Mouse (Mus musculus) left cerebral cortex, postnatal 14 days (tissue): Measurements from ENCODE around the gene 3110082J24Rik. TPM values are rescaled to one million over a fixed set of nuclear protein-coding genes. Genes with fewer than 3 reads are reported as not detected.

Experiments
- DNase-seq, 2 experiments: peaks; one replicate each; pipeline ENCODE4 v3.0.0; 2021 to 2022; ENCODE audit warnings: low spot score in 2 of 2, mixed read lengths in 1 of 2
- intact Hi-C: fragments of 180-260 bp; cut with DNase I; formaldehyde crosslinking; loops from one replicate; pipeline ENCODE4 v1.15.1; 2025
- total RNA-seq, 2 experiments: library from RNA; stranded (reverse); gene quantifications; 2 replicates each; pipeline ENCODE4 v1.2.3; 2021

3110082J24Rik gene
- total RNA-seq, 2 experiments from 2014 or later = 2.1 to 3.7 TPM

DNA sequence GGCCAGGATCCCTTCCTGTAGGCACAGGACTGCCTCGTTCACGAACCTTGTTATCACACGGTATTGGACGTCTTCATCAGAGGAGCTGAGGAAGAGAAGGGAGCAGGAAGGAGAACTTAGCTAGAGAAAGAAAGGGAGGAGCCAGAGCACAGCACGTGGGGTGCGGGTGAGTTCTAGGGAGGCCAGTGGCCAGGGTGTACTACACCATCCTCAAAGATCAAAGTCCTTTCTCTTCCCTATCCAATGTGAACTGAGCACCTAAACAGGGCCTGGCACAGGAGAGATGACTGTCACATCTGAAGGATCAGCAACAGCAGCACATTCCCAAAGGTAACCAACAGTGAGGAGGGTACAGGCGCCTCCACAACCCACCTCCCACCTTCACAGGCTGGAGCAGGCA lies 14.2 kb upstream of the 3110082J24Rik start:
- intact Hi-C loops = no loop called here
- no peak for DNase-seq

GRCm38 (mm10) chr5:30119163-30119562 lies 13.3 kb upstream of the 3110082J24Rik start:
- DNase-seq = no peak
- intact Hi-C loops = loop anchor here (10.0 kb wide), 1 partner anchor 294 kb away; no protein-coding TSS in a partner anchor

DNA sequence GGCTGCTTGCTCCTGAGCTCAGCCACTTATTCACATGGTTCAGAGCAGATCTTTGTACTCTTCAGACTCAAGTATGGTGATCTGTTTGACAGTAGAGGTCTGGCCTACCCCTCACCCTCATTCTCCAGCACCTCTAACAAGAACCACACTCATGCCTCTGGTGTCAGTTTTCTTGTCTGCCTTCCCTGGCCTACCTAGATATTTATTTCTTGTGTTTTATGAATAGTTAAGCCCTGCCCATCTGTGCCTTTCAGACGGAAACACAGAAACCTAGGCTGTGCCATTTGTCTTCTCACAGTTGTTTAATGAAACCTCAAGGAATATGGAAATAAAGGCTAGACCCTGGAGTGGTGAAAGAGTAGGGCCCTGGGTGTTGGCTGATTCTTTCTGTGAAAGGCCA lies 12.1 kb upstream of the 3110082J24Rik start:
- no peak for DNase-seq

DNA sequence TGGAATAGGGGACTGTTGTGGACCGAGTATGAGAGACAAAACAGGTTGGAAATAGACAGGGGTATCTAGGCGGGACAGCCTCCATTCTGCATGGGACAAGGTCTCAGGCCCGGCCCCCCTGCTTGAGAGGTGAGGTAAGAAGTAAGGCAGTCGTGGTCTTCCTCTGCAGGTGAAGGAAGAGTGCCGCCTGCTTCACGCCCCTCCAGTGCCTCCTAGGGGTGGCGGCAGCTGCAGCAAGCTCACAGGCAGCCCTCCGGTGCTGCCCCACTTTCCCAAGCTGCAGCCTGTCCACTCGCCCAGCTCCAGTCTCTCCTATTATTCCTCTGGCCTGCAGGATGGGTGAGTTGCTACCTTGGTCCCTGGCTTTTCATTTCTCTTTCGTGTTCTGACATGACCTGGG lies 9.8 kb upstream of the 3110082J24Rik start:
- intact Hi-C loops = loop anchor here (10.0 kb wide), 1 partner anchor 291 kb away; no protein-coding TSS in a partner anchor
- no peak for DNase-seq

More for the DNA sequence above, 12.1 kb upstream of the 3110082J24Rik start:
- intact Hi-C loops = loop anchor here (10.0 kb wide), 1 partner anchor 293 kb away; no protein-coding TSS in a partner anchor

GRCm38 (mm10) chr5:30114761-30115140 lies 8.9 kb upstream of the 3110082J24Rik start:
- intact Hi-C loops = loop anchor here (10.0 kb wide), 1 partner anchor 290 kb away; no protein-coding TSS in a partner anchor
- no peak for DNase-seq

GRCm38 (mm10) chr5:30113881-30114760 lies 8.2 kb upstream of the 3110082J24Rik start:
- peak; percentile 75 to 78 for DNase-seq
- intact Hi-C loops = loop anchor here (10.0 kb wide), 1 partner anchor 289 kb away; no protein-coding TSS in a partner anchor

DNA sequence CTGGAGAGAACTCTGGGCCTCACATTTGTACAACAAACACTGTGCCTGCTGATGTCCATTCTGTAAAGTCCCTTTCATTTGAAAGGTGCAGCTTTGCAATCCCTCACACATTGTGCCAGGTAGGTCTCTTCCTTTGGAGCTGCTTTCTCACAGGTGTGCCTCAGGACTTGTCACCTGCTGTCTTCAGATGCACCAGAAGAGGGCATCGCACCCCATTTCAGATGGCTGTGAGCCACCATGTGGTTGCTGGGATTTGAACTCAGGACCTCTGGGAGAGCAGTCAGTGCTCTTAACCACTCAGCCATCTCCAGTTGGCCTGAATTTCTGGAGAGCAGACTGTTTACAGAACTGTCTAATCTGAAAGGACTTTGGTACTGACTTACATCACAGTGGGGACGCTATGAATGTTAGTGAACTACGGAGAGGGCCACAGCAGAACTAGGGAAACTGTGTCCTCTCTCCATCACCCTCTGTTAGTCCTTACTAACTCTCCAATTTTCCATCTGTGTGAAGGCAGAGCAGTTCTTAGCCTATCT lies 6.7 kb upstream of the 3110082J24Rik start:
- intact Hi-C loops = loop anchor here (10.0 kb wide), 1 partner anchor 288 kb away; no protein-coding TSS in a partner anchor
- no peak for DNase-seq

GRCm38 (mm10) chr5:30111771-30112170 lies 5.9 kb upstream of the 3110082J24Rik start:
- intact Hi-C loops = loop anchor here (10.0 kb wide), 1 partner anchor 287 kb away; no protein-coding TSS in a partner anchor

DNA sequence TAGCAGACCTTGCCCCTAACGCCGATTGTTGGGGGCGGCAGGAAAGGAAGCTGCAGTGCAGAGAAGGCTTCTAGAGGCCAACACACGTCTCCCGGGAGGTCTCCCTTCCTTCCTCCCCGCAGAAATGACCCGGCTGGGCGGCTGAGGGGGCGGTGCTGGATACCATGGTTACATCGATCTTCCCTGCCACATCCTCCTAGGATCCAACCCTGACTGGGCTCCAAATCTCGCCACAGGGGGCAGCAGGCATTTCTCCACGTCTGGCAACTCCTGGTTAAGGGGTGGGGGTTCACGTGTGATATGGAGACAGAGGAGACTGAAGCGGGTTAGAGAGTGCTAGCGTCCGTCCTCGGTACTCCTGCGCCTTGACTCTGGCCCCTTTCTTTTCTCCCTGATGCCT lies 5.2 kb upstream of the 3110082J24Rik start:
- DNase-seq = peak; percentile 47 to 79
- intact Hi-C loops = loop anchor here (10.0 kb wide), 1 partner anchor 286 kb away; no protein-coding TSS in a partner anchor

More at GRCm38 (mm10) chr5:30111771-30112170, 5.9 kb upstream of the 3110082J24Rik start:
- no peak for DNase-seq

- no peak for DNase-seq
- intact Hi-C loops = loop anchor here (10.0 kb wide), 1 partner anchor 286 kb away; no protein-coding TSS in a partner anchor
Measured at GRCm38 (mm10) chr5:30110371-30111060, 4.6 kb upstream of the 3110082J24Rik start.

GRCm38 (mm10) chr5:30109899-30110298 lies 4.0 kb upstream of the 3110082J24Rik start:
- no peak for DNase-seq
- intact Hi-C loops = loop anchor here (10.0 kb wide), 1 partner anchor 285 kb away; no protein-coding TSS in a partner anchor

DNA sequence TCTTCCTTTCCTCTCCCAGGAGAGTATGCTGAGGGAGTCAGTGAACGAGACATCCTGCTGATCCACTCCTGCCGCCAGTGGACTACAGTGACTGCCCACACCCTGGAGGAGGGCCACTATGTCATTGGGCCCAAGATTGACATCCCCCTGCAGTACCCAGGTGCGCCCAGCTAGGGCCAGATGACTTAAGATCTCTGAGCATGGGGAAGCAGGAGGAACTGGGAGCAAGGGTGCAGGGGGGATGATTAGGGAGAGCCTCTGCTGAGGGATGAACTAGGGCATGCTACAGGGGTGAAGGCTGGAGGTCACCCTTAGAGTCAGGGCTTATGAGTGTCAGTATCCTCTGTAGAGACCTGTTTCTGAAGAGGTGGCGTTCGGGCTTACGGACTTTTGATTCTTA lies 2.3 kb upstream of the 3110082J24Rik start:
- intact Hi-C loops = no loop called here
- no peak for DNase-seq

DNA sequence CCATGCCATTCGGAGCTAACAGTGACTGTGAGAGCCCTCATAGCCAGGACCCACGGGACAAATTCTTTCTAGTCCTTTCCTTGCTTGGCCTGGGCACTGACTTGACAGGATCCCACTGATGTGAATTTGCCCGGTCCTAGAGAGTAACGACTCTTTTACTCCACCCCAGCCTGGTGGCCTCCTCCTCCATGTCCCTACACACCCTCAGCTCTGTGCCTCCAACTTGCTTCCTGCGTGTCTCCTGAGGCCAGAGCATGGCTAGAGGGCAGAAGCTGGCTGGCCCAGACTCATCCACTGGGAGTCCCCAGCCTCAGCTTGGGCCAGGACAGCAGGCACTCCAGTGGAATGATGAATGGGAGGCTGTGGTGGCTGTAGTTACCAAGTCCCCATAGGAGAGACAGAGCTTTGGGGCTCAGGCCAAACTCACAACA lies 1.7 kb upstream of the 3110082J24Rik start:
- intact Hi-C loops = no loop called here
- DNase-seq = no peak

DNA sequence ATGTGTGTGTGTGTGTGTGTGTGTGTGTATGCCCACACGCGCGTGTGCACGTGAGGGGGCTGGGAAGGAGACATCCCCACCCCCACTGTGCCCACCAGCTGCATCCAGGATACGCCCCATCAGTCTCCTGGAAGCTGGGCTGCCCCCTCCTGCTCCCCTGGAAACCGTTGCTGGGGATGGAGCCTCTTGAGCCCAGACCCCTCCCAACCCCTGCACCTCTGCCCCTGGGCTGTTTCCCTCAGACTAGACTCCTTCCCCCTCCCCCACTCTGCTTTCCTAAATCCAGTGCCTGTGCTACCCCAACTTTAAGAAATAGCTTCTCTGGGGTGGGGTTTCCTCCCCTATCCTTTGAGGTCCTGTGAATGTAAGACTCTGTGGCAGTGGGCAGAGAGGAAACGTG lies 1.3 kb upstream of the 3110082J24Rik start:
- no peak for DNase-seq
- intact Hi-C loops = no loop called here

DNA sequence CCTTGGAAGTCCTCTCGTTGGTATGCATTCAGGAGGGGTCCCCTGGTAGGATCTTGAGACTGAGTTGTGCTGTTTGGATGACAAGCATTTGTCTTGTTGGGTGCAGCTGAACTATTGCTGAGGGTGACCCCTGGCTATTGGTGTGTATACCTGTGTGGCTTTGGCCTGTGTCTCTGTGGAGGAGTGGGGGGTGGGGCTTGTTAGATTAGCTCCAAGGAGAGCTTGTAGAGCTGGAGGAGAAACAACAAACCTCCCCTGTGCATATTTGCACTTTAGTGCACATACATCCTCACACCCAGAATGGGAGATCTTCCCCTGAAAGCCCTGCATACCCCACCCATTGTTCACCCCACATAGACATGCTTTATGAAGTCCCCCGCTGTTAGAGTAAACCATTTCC lies 870 bp upstream of the 3110082J24Rik start:
- DNase-seq = peak in 1 of 2 experiments; percentile 2
- intact Hi-C loops = no loop called here

DNA sequence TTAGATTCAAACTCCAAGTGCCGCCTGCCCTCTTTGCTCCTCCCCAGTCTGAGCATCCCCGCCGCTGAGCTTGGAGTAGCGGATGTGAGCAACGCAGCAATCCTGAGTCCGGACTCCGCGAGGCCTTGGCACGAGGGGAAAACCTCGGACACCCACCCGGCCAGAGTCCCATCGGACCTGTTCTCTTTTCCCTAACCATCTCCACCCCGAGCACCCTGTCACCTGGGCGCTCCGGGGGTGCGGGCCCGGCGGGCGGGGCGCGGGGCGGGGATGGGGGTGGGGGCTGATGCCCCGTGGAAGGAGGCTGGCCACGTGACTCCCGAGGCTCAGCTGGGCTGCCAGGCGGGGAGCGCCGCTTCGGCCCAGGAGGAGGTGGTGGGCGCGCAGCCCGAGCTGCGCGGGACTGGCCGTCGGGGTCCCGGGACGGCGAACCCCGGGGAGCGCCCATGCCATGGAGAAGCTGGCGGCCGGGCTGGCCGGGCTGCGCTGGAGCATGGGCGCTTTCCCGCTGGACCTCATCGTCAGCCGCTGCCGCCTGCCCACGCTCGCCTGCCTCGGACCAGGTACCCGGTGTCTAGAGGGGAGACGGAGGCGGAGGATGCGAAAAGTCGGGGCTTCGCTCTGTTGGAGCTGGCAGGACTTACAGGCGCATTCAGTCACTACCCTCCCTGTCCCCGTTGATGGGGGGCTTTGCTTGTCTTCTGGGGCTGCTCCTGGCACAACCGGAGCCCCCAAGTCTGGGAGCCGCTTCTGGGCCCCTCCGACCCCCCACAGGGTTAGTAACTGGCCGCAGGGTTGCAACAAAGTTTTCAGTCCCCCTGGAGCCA lies 832 bp downstream of the 3110082J24Rik start, which contains the start of gene Garem2:
Gene Garem2, plus strand, starts transcription at position 321 of the 827 bp plus-strand sequence.
- intact Hi-C loops = no loop called here
- peak in 1 of 2 experiments; percentile 1 for DNase-seq

- peak; percentile 39 to 57 for DNase-seq
- intact Hi-C loops = no loop called here
Measured at GRCm38 (mm10) chr5:30104339-30104738, 1.5 kb downstream of the 3110082J24Rik start.

DNA sequence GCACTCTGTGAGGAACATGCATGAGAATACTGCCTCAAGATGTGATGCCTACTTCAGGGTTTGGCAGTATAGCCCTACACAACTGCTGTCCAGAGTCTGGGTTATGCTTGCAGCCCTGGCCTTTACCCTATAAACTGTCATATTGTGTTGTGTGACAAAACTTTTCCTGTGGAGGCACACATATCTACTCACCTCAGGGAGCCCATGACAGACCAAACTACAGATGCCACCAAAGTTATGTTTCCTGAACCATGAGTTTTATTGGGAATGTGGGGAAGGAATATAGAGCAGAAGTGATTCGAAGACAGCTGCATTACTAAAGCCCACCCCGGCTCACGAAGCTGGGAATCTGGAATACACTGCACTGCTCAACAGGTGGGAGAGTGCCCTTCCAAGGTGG lies 2.5 kb downstream of the 3110082J24Rik start:
- no peak for DNase-seq
- intact Hi-C loops = no loop called here

GRCm38 (mm10) chr5:30098260-30098659 lies 7.6 kb downstream of the 3110082J24Rik start:
- intact Hi-C loops = no loop called here
- no peak for DNase-seq
